Mouse (Mus musculus) hindbrain, embryonic 12.5 days (tissue): ENCODE measurements around the gene Kitl. TPM values are rescaled to one million over a fixed set of nuclear protein-coding genes. Genes with fewer than 3 reads are reported as not detected.

Experiments used
- ATAC-seq: fragments of 200-750 bp; cut with Nextera tagmentation; 2 replicates; pipeline ENCODE4 v1.8.0; 2017; ENCODE audit warnings: moderate TSS enrichment; ENCODE audit not compliant: low FRiP score
- H3K27ac ChIP-seq: fragments of 300-500 bp; sonication (generic); 2 replicates; pipeline ENCODE4 v1.5.1; 2016; ENCODE audit warnings: mild to moderate bottlenecking
- H3K27me3 ChIP-seq: fragments of 300-500 bp; sonication (generic); 2 replicates; pipeline ENCODE4 v1.6.1; 2016; ENCODE audit warnings: mild to moderate bottlenecking
- H3K36me3 ChIP-seq: fragments of 300-500 bp; sonication (generic); 2 replicates; pipeline ENCODE4 v1.6.1; 2016; ENCODE audit warnings: mild to moderate bottlenecking
- H3K4me1 ChIP-seq: fragments of 300-500 bp; sonication (generic); 2 replicates; pipeline ENCODE4 v1.6.1; 2016
- H3K4me2 ChIP-seq: fragments of 300-500 bp; sonication (generic); replicated peaks from 2 replicates; pipeline ENCODE4 v1.6.1; 2016; ENCODE audit warnings: mild to moderate bottlenecking
- H3K4me3 ChIP-seq: fragments of 300-500 bp; sonication (generic); 2 replicates; pipeline ENCODE4 v1.5.1; 2016; ENCODE audit warnings: mild to moderate bottlenecking
- H3K9ac ChIP-seq: fragments of 300-500 bp; sonication (generic); 2 replicates; pipeline ENCODE4 v1.6.1; 2016; ENCODE audit warnings: mild to moderate bottlenecking, moderate library complexity
- H3K9me3 ChIP-seq: fragments of 300-500 bp; sonication (generic); replicated peaks from 2 replicates; pipeline ENCODE4 v1.6.1; 2016; ENCODE audit warnings: mild to moderate bottlenecking
- WGBS: fragments of 180-500 bp; shearing (Covaris S2); methylation state at CpG from one replicate; pipeline ENCODE4 v1.1.7; 2016; 5-methylcytosine and 5-hydroxymethylcytosine counted together
- polyA plus RNA-seq: library from polyadenylated mRNA; unstranded; fragments of >200 nt; fragmentation: Nextera tagmentation; extraction: Ambion mirVana; gene quantifications from 2 replicates; pipeline ENCODE4 v1.2.1, GENCODE M21; 2016

The Kitl gene
- polyA plus RNA-seq, 1 experiment from 2014 or later, result 16.0 TPM

DNA sequence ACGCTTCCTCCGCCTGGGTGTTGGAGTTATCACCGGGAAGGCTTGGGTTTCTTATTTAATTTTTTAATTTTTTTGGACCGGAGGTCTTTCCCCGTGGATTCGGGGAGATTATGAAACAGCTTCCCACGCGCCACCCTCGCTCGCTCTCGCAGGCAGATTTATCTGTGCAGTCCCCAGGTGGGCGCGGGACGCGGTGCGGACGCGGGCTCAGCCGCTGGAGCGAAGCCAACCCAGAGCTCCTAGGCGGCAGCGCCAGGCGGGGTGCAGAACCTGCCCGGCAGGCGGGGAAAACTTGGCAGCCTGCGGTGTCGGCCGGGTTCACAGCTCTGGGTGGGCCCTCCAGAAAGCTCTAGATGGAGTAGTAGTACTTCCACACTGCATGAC, 888 bp downstream of the Kitl start:
- H3K4me2 ChIP-seq, result peak overlapping the region; percentile 99
- 0% methylated on average over 28 of the region's 28 CpGs for WGBS
- peaks cover 45% of the 10 kb centered on the region for H3K27me3 ChIP-seq
- peak overlapping the region; percentile 52; the same call in 1 of the 2 replicates for H3K27ac ChIP-seq
- H3K36me3 ChIP-seq, result no peaks in the 10 kb centered on the region
- H3K4me3 ChIP-seq, result peak overlapping the region; percentile 70
- H3K4me1 ChIP-seq, result peaks cover 14% of the 10 kb centered on the region
- H3K9me3 ChIP-seq, result no peaks in the 10 kb centered on the region
- H3K9ac ChIP-seq, result peak overlapping the region; percentile 67
- peak; percentile 43; the same call in 1 of the 2 replicates for ATAC-seq

DNA sequence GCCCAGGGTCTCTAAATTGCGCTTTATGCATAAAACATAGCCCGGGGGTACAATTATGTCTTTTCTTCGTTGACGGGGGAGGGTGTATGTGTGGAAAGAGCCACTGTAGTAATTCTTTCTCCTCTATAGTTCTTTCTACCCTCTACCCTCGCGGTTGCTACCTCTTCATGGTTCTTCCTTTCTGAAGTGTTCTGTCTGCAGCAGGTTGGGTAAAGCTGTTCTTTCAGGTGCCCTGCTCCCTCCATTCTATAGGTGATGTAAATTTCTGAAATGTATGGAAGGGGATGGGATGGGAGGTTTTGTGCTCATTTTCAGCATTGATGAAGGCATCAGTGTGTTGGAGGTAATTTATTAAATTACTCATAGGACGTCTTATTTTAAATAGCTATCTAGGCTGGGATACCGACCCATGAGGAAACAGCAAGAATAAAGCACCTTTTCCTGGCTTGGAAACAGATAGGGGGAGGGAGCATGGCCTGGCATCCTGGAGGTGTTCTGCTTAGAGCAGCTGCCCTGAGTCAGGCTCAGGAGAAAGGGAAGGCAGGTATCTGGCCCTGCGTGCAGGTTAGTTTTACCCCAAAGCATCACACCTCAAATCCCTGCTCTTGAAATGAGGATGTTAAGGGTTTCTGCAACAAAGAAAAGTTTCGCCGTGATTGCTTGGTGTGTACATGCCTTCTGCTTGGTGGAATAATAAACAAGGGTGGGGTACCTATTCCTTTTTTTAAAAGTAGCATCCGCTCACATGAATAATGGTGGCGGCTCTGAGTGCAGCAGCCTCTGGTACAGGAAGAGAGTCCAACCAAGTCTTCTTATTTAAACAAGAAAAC, 1.7 kb downstream of the Kitl start:
- H3K36me3 ChIP-seq, result no peaks in the 10 kb centered on the region
- ATAC-seq, result no peak
- no peaks in the 10 kb centered on the region for H3K9me3 ChIP-seq
- 19% methylated on average over 13 of the region's 13 CpGs for WGBS
- H3K27me3 ChIP-seq, result peaks cover 45% of the 10 kb centered on the region
- peak overlapping the region; percentile 99 for H3K4me2 ChIP-seq
- peak overlapping the region; percentile 70 for H3K4me3 ChIP-seq
- no peak overlapping the region for H3K27ac ChIP-seq
- H3K9ac ChIP-seq, result no peak overlapping the region
- H3K4me1 ChIP-seq, result peaks cover 19% of the 10 kb centered on the region

DNA sequence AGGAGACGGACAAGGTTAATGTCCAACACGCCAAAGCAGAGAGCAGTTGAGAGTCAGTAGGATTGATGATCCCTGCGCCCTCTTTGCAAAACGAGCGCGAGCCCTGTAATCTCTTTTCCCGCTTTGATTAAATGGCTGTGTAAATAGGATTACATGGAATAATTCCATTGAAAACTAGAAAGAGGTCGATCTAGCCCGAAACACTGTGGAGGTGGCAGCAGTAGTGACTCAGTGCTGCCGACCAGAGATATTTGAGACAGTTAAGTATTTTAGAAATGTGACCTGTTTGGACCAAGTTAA, 2.3 kb downstream of the Kitl start:
- H3K36me3 ChIP-seq, result no peaks in the 10 kb centered on the region
- H3K27ac ChIP-seq, result no peak overlapping the region
- WGBS, result 6% methylated on average over 10 of the region's 10 CpGs
- no peak overlapping the region for H3K9ac ChIP-seq
- H3K4me1 ChIP-seq, result peaks cover 23% of the 10 kb centered on the region
- peak overlapping the region; percentile 70 for H3K4me3 ChIP-seq
- H3K27me3 ChIP-seq, result peaks cover 45% of the 10 kb centered on the region
- ATAC-seq, result no peak
- no peaks in the 10 kb centered on the region for H3K9me3 ChIP-seq
- H3K4me2 ChIP-seq, result peak overlapping the region; percentile 99

DNA sequence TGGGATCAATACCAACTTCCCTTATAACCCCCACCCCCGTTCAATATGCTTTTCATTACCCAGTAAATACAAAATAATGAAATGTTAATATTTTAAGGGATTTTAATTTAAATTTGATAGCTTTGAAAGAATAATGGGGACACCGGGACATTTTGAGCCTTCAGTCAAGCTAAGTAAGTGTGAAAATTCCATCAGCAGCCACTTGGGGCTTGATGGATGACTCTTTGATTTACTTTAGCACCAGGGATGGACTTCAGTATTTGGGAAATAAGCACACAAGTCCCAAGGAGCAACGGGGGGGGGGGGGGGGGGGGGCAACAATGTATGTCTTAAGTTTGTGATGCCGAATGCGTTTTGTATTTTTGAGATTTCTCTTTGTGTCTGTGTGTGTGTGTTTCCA, 3.1 kb downstream of the Kitl start:
- no peak overlapping the region for H3K9ac ChIP-seq
- no peak overlapping the region for H3K27ac ChIP-seq
- H3K36me3 ChIP-seq, result no peaks in the 10 kb centered on the region
- H3K4me3 ChIP-seq, result no peak overlapping the region
- ATAC-seq, result no peak
- H3K9me3 ChIP-seq, result no peaks in the 10 kb centered on the region
- no peak overlapping the region; the same call in 1 of the 2 replicates for H3K4me2 ChIP-seq
- peaks cover 23% of the 10 kb centered on the region for H3K4me1 ChIP-seq
- 24% methylated on average over 5 of the region's 5 CpGs for WGBS
- peaks cover 47% of the 10 kb centered on the region for H3K27me3 ChIP-seq

DNA sequence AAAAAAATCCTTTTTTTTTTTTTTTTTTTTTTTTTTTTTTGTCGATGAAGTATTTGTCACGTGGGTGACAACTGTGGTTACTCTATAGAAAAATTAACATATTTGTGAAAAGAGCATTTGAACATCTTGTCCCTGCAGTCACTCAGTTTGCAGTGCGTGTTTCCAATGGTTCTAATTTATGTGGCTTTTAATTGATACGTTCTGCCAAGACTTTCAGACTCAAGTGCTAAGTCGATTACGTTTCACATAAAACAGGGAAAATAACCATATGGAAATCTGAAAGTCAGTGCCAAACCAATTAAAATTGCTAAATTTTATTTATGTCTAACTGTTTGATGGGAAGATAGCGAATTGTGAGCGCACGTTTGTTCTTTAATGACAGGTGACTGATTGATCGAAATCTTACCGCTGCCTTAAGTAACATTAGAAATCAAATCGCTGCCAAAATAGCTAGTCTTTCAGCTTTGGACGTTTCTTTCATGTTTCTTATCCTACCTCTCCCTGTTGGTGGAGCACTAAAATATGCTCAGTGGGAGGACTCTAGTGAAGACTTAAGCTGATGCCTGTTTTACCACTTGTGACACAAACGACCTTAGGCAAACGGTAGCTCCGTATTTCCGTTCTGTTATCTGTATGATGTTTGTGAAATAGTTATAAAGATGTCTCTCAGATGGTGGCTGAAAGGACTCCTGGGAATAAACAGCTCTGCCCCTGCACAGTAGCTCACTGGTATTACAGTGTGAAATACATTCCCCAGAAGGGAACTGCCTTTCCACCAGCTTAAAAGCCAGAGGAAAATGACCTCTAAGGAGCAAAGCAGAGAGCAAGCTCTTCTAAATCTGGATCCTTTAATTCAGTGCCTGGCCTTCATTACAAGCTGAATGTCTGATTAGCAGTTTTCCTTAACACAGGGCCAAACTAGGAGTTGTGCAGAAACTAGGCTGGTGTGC, 4.1 kb downstream of the Kitl start:
- Histone ChIP-seq H3K4me3 (no peak overlapping the region), H3K27me3 (peaks cover 41% of the 10 kb centered on the region), H3K27ac (no peak overlapping the region), H3K9ac (no peak overlapping the region), H3K4me2 (no peak overlapping the region), H3K4me1 (peaks cover 23% of the 10 kb centered on the region), H3K36me3 (no peaks in the 10 kb centered on the region), H3K9me3 (no peaks in the 10 kb centered on the region)
- no peak for ATAC-seq
- WGBS, result 58% methylated on average over 17 of the region's 17 CpGs

DNA sequence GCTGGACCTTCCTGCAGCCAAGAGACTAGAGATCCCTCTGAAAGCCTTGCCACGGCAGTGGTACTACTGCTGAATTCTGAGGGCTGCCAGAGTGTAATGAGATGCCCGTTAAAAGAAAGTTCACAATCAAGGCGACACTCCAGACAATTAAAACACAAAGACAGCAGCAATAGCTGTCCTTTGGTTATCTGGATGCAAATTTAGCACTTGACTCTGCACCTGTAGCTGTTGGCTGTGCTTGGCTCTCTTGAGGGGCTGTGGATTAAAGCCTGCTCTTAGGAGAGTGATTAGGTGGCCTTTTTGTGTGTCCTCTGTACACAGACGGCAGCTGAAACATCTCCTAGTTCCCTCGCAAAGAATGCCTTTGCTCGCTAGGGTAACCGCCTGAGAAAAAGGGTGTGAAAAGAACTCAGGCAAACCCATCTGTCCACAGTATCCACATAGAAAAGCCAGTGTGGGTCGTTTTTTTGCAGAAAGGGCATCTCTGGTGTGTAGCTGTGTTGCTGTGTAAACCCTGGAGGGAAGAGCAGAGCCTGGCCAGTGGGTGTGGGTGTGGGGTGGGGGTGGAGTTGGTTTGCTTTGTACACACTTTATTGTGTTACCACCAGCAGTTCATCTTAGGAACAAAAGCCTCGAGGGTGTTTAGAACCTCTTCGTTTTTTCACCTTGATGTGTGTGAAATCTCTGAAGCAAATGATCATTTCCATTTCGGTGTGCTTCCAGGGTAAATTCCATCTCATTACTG, 6.8 kb downstream of the Kitl start:
- H3K4me1 ChIP-seq, result peaks cover 18% of the 10 kb centered on the region
- no peaks in the 10 kb centered on the region for H3K36me3 ChIP-seq
- no peak overlapping the region for H3K4me3 ChIP-seq
- no peak overlapping the region for H3K27ac ChIP-seq
- no peak overlapping the region for H3K9ac ChIP-seq
- WGBS, result 32% methylated on average over 11 of the region's 11 CpGs
- H3K27me3 ChIP-seq, result peaks cover 34% of the 10 kb centered on the region
- ATAC-seq, result peak; percentile 53
- no peak overlapping the region for H3K4me2 ChIP-seq
- H3K9me3 ChIP-seq, result 0 out of 2 replicates have a peak, but pooled peaks cover 3% of the 10 kb centered on the region

DNA sequence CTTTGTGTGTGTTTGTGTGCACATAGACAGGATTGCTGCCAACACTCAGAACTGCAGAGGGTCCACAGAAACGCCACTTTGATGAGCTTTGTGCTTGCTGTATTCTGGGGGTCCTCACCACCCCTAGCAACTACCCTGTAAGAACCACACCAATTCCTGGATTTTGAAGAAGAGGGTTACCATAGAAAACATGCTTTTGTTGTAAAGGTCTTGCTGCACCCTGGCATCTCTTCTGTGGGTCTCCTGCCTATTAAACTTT, 7.3 kb downstream of the Kitl start:
- H3K27me3 ChIP-seq, result peaks cover 29% of the 10 kb centered on the region
- no peak overlapping the region for H3K4me2 ChIP-seq
- no peak overlapping the region for H3K4me3 ChIP-seq
- H3K9ac ChIP-seq, result no peak overlapping the region
- H3K36me3 ChIP-seq, result no peaks in the 10 kb centered on the region
- ATAC-seq, result no peak
- H3K27ac ChIP-seq, result no peak overlapping the region
- WGBS, result 63% methylated on average over 1 of the region's 1 CpGs
- 0 out of 2 replicates have a peak, but pooled peaks cover 3% of the 10 kb centered on the region for H3K9me3 ChIP-seq
- peaks cover 14% of the 10 kb centered on the region for H3K4me1 ChIP-seq

DNA sequence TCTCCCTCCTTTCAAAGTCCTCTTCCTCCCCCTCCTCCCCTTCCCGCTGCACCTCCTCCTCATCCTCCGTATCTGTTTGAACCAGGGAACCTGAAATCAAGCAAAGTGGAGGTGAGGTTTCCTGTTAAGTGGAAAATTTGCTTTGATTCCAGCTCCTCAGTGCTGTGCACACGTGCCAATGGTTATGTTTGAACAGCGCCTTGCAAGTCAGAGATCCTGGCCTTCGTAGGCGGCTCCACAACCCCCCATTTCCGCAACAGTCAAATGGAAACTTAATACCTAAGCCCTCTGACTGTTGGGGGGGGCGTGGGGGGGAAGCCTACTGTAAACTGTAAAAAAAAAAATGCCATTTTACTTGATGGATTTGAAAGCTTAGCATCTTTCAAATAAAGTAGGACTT, 10.2 kb downstream of the Kitl start:
- no peak overlapping the region for H3K27ac ChIP-seq
- H3K4me1 ChIP-seq, result peaks cover 9% of the 10 kb centered on the region; the same call in 1 of the 2 replicates
- peaks cover 8% of the 10 kb centered on the region for H3K27me3 ChIP-seq
- H3K9me3 ChIP-seq, result 0 out of 2 replicates have a peak, but pooled peaks cover 3% of the 10 kb centered on the region
- WGBS, result 70% methylated on average over 8 of the region's 8 CpGs
- H3K36me3 ChIP-seq, result no peaks in the 10 kb centered on the region
- no peak overlapping the region for H3K9ac ChIP-seq
- no peak overlapping the region for H3K4me3 ChIP-seq
- H3K4me2 ChIP-seq, result no peak overlapping the region
- ATAC-seq, result no peak

DNA sequence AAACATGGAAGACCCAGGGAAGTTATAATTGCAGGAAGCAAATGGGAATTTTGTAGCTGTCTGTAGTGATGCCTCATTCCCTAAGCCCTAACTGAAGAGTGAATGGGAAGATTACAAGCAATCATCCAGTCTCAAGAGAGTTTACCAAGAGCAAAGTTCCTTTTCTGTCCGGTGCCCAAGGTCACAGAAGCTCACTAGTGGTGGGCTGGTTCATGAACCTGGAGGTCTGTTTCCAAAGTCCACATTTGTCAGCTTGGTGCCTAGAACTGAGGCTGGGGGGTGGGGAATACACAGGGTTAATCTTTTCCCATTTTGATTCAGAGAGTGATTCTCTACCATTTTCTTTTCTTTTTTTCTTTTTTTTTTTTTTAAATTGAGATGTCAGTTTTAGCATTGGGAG, 11.3 kb downstream of the Kitl start:
- H3K9ac ChIP-seq, result no peak overlapping the region
- no peak overlapping the region for H3K4me2 ChIP-seq
- ATAC-seq, result no peak
- WGBS, result 74% methylated on average over 1 of the region's 1 CpGs
- 0 out of 2 replicates have a peak, but pooled peaks cover 3% of the 10 kb centered on the region for H3K9me3 ChIP-seq
- H3K4me1 ChIP-seq, result peaks cover 11% of the 10 kb centered on the region; the same call in 1 of the 2 replicates
- peaks cover 5% of the 10 kb centered on the region; the same call in 1 of the 2 replicates for H3K27me3 ChIP-seq
- no peak overlapping the region for H3K27ac ChIP-seq
- H3K36me3 ChIP-seq, result no peaks in the 10 kb centered on the region
- no peak overlapping the region for H3K4me3 ChIP-seq

DNA sequence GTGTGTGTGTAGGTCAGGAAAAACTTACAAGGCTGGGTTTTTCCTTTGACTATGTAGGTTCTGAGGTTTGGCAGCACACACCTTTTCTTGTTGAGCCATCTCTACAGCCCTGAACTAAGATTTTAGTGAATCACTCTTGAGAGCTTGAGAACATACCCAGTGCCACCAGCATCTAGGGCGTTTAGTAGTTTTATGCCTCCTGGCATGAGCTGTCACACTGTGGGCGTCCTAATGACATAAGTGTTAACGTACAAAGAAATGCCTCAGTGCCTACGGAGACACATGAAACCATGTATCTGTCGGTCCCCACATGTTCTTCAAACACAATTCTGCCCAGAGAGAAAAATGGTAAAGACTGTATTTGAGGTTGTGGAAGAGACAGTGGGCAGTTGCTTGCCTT, 15.0 kb downstream of the Kitl start:
- no peak for ATAC-seq
- 0 out of 2 replicates have a peak, but pooled peaks cover 3% of the 10 kb centered on the region for H3K9me3 ChIP-seq
- H3K27ac ChIP-seq, result no peak overlapping the region
- H3K4me3 ChIP-seq, result no peak overlapping the region
- WGBS, result 70% methylated on average over 5 of the region's 5 CpGs
- no peak overlapping the region for H3K9ac ChIP-seq
- H3K4me1 ChIP-seq, result 0 out of 2 replicates have a peak, but pooled peaks cover 3% of the 10 kb centered on the region
- H3K4me2 ChIP-seq, result no peak overlapping the region
- H3K36me3 ChIP-seq, result no peaks in the 10 kb centered on the region
- no peaks in the 10 kb centered on the region for H3K27me3 ChIP-seq

DNA sequence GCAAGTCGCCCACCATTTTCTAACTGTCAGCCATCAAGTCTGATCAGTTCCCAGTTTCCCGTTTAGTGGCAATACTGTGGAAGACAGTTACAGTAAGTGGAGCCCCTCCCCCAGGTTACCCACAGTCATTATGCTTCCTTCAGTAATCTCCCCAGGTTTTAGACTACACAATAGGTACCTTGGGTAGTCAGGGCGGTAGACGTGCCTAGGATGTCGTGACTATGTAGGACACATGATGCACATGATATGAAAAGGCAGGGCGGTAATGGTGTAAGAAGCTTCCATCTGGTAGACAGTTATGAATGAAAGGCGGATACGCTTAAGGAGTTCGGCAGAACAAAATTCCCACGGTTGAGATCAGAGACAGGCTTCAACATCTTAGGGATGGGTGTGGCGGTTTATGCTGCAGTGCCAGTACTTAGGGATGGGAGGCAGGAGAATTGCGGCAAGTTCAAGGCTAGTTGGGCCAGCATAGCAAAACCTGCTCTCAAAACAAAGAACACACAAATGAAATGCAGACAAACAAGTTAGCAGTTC, 15.6 kb downstream of the Kitl start:
- Histone ChIP-seq H3K4me2 (no peak overlapping the region), H3K27me3 (no peaks in the 10 kb centered on the region)
- 82% methylated on average over 12 of the region's 12 CpGs for WGBS

More for the DNA sequence above, 15.6 kb downstream of the Kitl start:
- H3K4me3 ChIP-seq, result no peak overlapping the region
- ATAC-seq, result no peak
- H3K27ac ChIP-seq, result no peak overlapping the region
- H3K9ac ChIP-seq, result no peak overlapping the region
- 0 out of 2 replicates have a peak, but pooled peaks cover 3% of the 10 kb centered on the region for H3K4me1 ChIP-seq
- 0 out of 2 replicates have a peak, but pooled peaks cover 3% of the 10 kb centered on the region for H3K9me3 ChIP-seq
- H3K36me3 ChIP-seq, result no peaks in the 10 kb centered on the region
